Mouse (Mus musculus): ENCODE measurements around the gene Crispld2.

GRCm38 (mm10) chr8:119988087-119988486 is 4.2 kb upstream of the Crispld2 start:
- TF ChIP-seq CTCF (IDR thresholded peaks at IDR 0.05; ENCODE audit: low read depth) (no peak), EP300 (IDR thresholded peaks at IDR 0.05; ENCODE audit: low read depth) (no peak)

Data from heart, postnatal 0 days (tissue).